Mouse (Mus musculus) forebrain, embryonic 16.5 days (tissue): ENCODE measurements around the gene Eva1c. TPM values are rescaled to one million over a fixed set of nuclear protein-coding genes. Genes with fewer than 3 reads are reported as not detected.

Source experiments
- ATAC-seq: fragments of 200-750 bp; cut with Nextera tagmentation; 2 replicates; pipeline ENCODE4 v1.8.0; 2017; ENCODE audit warnings: mild to moderate bottlenecking, moderate library complexity
- H3K27ac ChIP-seq: fragments of 300-500 bp; sonication (generic); 2 replicates; pipeline ENCODE4 v1.5.1; 2014; ENCODE audit warnings: low read length, control low read depth
- H3K27me3 ChIP-seq: fragments of 300-500 bp; sonication (generic); replicated peaks from 2 replicates; pipeline ENCODE4 v1.6.1; 2014; ENCODE audit warnings: low read length; ENCODE audit not compliant: control insufficient read depth, insufficient read depth
- H3K36me3 ChIP-seq: fragments of 300-500 bp; sonication (generic); 2 replicates; pipeline ENCODE4 v1.6.1; 2014; ENCODE audit not compliant: control insufficient read depth, insufficient read depth
- H3K4me1 ChIP-seq: fragments of 300-500 bp; sonication (generic); replicated peaks from 2 replicates; pipeline ENCODE4 v1.6.1; 2014; ENCODE audit warnings: low read length; ENCODE audit not compliant: control insufficient read depth, insufficient read depth
- H3K4me2 ChIP-seq: fragments of 300-500 bp; sonication (generic); 2 replicates; pipeline ENCODE4 v1.6.1; 2014; ENCODE audit warnings: mild to moderate bottlenecking, low read length, control low read depth
- H3K4me3 ChIP-seq: fragments of 300-500 bp; sonication (generic); replicated peaks from 2 replicates; pipeline ENCODE4 v1.5.1; 2014; ENCODE audit warnings: mild to moderate bottlenecking, low read length, control low read depth
- H3K9ac ChIP-seq: fragments of 300-500 bp; sonication (generic); replicated peaks from 2 replicates; pipeline ENCODE4 v1.6.1; 2014; ENCODE audit warnings: low read depth, low read length, control low read depth
- H3K9me3 ChIP-seq: fragments of 300-500 bp; sonication (generic); 2 replicates; pipeline ENCODE4 v1.6.1; 2016; ENCODE audit warnings: low read length; ENCODE audit not compliant: control insufficient read depth
- WGBS: fragments of 180-500 bp; shearing (Covaris S2); extraction: QIAGEN DNeasy Blood & Tissue Kit; methylation state at CpG from one replicate; pipeline ENCODE4 v1.1.7; 2014; 5-methylcytosine and 5-hydroxymethylcytosine counted together
- polyA plus RNA-seq: library from polyadenylated mRNA; unstranded; fragments of >200 nt; fragmentation: Nextera tagmentation; extraction: Ambion mirVana; gene quantifications from 2 replicates; pipeline ENCODE4 v1.2.1, GENCODE M21; 2015

The Eva1c gene
- polyA plus RNA-seq, 1 experiment from 2014 or later, result 5.9 TPM

- H3K27me3 ChIP-seq, result no peaks in the 10 kb centered on the region
- no peak overlapping the region for H3K9ac ChIP-seq
- H3K36me3 ChIP-seq, result no peaks in the 10 kb centered on the region
- ATAC-seq, result no peak
- H3K9me3 ChIP-seq, result no peaks in the 10 kb centered on the region
- H3K4me3 ChIP-seq, result no peak overlapping the region
- peaks cover 2% of the 10 kb centered on the region; the same call in 1 of the 2 replicates for H3K4me1 ChIP-seq
- no peak overlapping the region for H3K27ac ChIP-seq
- H3K4me2 ChIP-seq, result no peak overlapping the region
- 84% methylated on average over 8 of the region's 8 CpGs for WGBS
These were observed 65.6 kb downstream of the Eva1c start for GRCm38 (mm10) chr16:90892081-90892480.

GRCm38 (mm10) chr16:90893019-90893418, 66.5 kb downstream of the Eva1c start:
- H3K27me3 ChIP-seq, result no peaks in the 10 kb centered on the region
- H3K4me2 ChIP-seq, result no peak overlapping the region
- H3K9me3 ChIP-seq, result no peaks in the 10 kb centered on the region
- H3K36me3 ChIP-seq, result no peaks in the 10 kb centered on the region
- H3K4me1 ChIP-seq, result peaks cover 2% of the 10 kb centered on the region; the same call in 1 of the 2 replicates
- H3K27ac ChIP-seq, result no peak overlapping the region
- ATAC-seq, result no peak
- no peak overlapping the region for H3K9ac ChIP-seq
- 68% methylated on average over 7 of the region's 7 CpGs for WGBS
- H3K4me3 ChIP-seq, result no peak overlapping the region

- no peak overlapping the region for H3K27ac ChIP-seq
- no peak overlapping the region for H3K9ac ChIP-seq
- H3K4me3 ChIP-seq, result no peak overlapping the region
- no peaks in the 10 kb centered on the region for H3K36me3 ChIP-seq
- H3K27me3 ChIP-seq, result no peaks in the 10 kb centered on the region
- 64% methylated on average over 9 of the region's 9 CpGs for WGBS
- no peak overlapping the region for H3K4me2 ChIP-seq
- no peak for ATAC-seq
- peaks cover 2% of the 10 kb centered on the region; the same call in 1 of the 2 replicates for H3K4me1 ChIP-seq
- H3K9me3 ChIP-seq, result no peaks in the 10 kb centered on the region
These were observed 67.3 kb downstream of the Eva1c start for GRCm38 (mm10) chr16:90893792-90894191.

DNA sequence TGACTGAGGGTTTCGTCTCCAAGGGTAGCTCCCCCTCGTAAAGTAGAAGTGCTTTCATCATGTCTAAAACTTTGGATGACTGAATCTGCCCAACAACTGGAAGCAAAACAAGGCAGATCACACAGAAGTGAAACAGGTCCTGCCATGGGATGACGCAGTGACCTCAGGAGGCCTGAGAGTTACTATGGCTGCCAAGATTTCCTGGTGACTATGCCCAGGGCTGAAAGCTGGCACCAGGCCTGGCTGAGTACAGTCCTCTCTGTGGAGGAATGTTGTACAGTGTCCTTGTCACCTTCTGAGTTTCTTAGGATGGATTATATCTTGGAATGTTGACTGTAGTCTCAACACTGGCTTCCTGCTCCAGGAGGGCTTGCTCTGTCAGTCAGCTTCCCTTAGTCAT, 71.1 kb downstream of the Eva1c start:
- WGBS, result 96% methylated on average over 3 of the region's 3 CpGs
- no peak overlapping the region for H3K4me3 ChIP-seq
- H3K36me3 ChIP-seq, result no peaks in the 10 kb centered on the region
- no peak for ATAC-seq
- no peak overlapping the region for H3K27ac ChIP-seq
- peaks cover 2% of the 10 kb centered on the region; the same call in 1 of the 2 replicates for H3K4me1 ChIP-seq
- H3K9ac ChIP-seq, result no peak overlapping the region
- no peak overlapping the region for H3K4me2 ChIP-seq
- H3K9me3 ChIP-seq, result no peaks in the 10 kb centered on the region
- H3K27me3 ChIP-seq, result no peaks in the 10 kb centered on the region

DNA sequence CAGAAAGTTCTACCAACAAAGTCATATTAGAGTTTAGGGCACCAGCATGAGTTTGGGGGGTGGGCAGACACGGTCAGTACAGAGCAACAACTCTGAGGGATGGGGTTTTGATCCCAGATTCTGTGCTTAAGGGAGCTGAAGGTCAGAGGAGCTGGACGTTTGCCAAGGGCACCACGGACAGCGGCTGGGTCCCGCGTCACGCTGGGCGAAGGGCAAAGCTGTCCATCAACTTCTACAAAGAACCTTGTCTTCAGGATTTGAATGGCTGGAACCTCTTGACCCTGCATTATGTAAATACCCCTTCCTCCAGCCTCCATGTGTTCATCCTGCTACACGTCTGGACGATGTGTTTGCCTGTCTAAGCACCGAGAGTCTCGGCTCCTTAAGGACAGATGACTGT, 73.0 kb downstream of the Eva1c start:
- 62% methylated on average over 12 of the region's 12 CpGs for WGBS
- H3K9me3 ChIP-seq, result no peaks in the 10 kb centered on the region
- H3K36me3 ChIP-seq, result no peaks in the 10 kb centered on the region
- no peaks in the 10 kb centered on the region for H3K27me3 ChIP-seq
- H3K4me1 ChIP-seq, result no peaks in the 10 kb centered on the region
- no peak overlapping the region for H3K4me3 ChIP-seq
- no peak overlapping the region for H3K27ac ChIP-seq
- H3K4me2 ChIP-seq, result no peak overlapping the region
- H3K9ac ChIP-seq, result no peak overlapping the region
- no peak for ATAC-seq

DNA sequence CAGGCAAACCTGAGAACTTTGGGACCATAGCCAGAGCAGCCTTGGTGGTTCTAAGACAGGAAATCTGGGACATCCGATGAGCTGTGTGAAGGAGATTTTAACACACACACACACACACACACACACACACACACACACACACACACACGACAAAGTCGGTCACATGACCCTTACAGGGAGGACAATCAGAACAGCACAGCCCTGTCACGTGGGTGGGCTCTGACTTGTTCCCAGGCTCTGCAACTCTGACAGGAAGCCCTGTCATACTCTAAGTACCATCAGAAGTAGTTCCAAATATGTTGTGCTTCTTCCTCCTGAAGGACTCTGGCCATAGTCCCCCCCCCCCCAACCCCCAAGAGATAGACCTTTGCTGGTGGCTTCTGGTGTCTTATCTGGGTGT, 74.8 kb downstream of the Eva1c start:
- 81% methylated on average over 4 of the region's 4 CpGs for WGBS
- no peak for ATAC-seq
- Histone ChIP-seq H3K4me3 (no peak overlapping the region), H3K27ac (no peak overlapping the region), H3K27me3 (no peaks in the 10 kb centered on the region), H3K36me3 (no peaks in the 10 kb centered on the region), H3K9ac (no peak overlapping the region), H3K4me2 (no peak overlapping the region), H3K4me1 (no peaks in the 10 kb centered on the region), H3K9me3 (no peaks in the 10 kb centered on the region)

DNA sequence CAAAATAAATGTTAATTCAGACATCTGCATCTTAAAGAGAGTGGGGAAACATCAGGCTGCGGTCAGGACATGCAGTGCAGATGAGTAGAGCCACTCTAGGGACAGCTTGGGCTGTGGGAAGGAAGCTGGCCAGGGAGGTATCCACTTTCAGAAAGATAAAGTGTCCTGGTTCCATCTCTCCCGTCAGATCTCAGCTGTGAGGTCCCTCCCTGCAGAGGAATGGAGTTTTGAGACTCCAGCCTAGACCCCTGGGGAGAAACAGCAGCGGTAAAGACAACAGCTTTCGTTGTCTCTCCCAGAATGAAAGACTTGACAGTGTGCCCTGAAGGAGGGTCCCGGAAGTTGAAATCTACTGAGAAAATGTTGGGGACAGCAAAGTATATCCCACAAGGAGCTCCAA, 76.8 kb downstream of the Eva1c start:
- no peak overlapping the region for H3K9ac ChIP-seq
- no peaks in the 10 kb centered on the region for H3K36me3 ChIP-seq
- H3K4me2 ChIP-seq, result no peak overlapping the region
- 35% methylated on average over 5 of the region's 5 CpGs for WGBS
- ATAC-seq, result no peak
- H3K27me3 ChIP-seq, result no peaks in the 10 kb centered on the region
- no peaks in the 10 kb centered on the region for H3K4me1 ChIP-seq
- no peaks in the 10 kb centered on the region for H3K9me3 ChIP-seq
- H3K27ac ChIP-seq, result no peak overlapping the region
- no peak overlapping the region for H3K4me3 ChIP-seq

DNA sequence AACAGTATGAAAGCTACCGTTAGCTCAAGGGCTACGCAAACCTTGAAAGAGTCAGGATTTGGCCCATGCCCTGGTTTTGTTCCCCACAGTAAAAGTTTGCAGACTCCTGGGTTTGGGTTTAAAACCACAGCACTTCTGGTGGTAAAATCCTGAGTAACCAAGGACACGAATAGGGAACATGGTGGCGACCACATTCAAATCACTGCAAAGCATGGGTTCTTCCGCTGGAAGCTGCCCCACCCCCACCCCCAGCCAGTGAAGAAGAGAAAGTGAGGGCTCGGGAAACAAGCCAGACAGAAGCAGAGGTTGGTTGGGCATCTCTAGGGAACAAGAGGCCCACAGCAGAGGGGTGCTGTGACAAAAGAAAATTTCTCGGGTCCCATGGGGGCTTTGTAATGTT, 80.7 kb downstream of the Eva1c start:
- H3K36me3 ChIP-seq, result no peaks in the 10 kb centered on the region
- no peak overlapping the region for H3K27ac ChIP-seq
- ATAC-seq, result no peak
- no peaks in the 10 kb centered on the region for H3K9me3 ChIP-seq
- H3K27me3 ChIP-seq, result no peaks in the 10 kb centered on the region
- H3K9ac ChIP-seq, result no peak overlapping the region
- WGBS, result 74% methylated on average over 7 of the region's 7 CpGs
- H3K4me2 ChIP-seq, result no peak overlapping the region
- no peaks in the 10 kb centered on the region for H3K4me1 ChIP-seq
- no peak overlapping the region for H3K4me3 ChIP-seq

GRCm38 (mm10) chr16:90910855-90911533, 84.5 kb downstream of the Eva1c start:
- 83% methylated on average over 17 of the region's 17 CpGs for WGBS
- H3K9ac ChIP-seq, result no peak overlapping the region
- no peak overlapping the region for H3K4me2 ChIP-seq
- no peaks in the 10 kb centered on the region for H3K4me1 ChIP-seq
- ATAC-seq, result no peak
- no peaks in the 10 kb centered on the region for H3K36me3 ChIP-seq
- no peaks in the 10 kb centered on the region for H3K9me3 ChIP-seq
- H3K27me3 ChIP-seq, result no peaks in the 10 kb centered on the region
- no peak overlapping the region for H3K4me3 ChIP-seq
- no peak overlapping the region for H3K27ac ChIP-seq

DNA sequence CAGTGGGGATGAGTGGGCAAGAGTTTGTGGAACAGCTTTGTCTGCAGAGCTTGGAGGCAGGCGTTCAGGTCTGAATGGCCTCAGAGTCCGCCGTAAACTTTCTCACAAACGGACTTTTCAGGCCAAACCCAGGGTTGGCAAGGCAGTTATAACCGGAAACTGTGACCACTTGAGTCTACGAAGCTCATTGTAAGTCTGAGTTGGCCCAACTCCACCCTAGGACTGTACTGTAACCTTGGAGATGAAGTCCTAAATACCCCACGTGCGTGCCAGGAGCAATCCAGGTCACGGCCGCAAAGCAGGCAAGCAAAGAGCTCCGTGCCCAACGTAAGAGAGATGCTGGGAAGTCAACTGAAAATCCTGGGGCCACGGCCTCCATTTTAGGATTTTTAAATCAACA, 85.2 kb downstream of the Eva1c start:
- no peaks in the 10 kb centered on the region for H3K9me3 ChIP-seq
- no peak overlapping the region for H3K4me2 ChIP-seq
- H3K9ac ChIP-seq, result no peak overlapping the region
- no peaks in the 10 kb centered on the region for H3K36me3 ChIP-seq
- H3K27me3 ChIP-seq, result no peaks in the 10 kb centered on the region
- ATAC-seq, result no peak
- H3K4me1 ChIP-seq, result no peaks in the 10 kb centered on the region
- H3K4me3 ChIP-seq, result no peak overlapping the region
- WGBS, result 83% methylated on average over 13 of the region's 13 CpGs
- H3K27ac ChIP-seq, result no peak overlapping the region
